Mouse (Mus musculus): ENCODE data around the gene Tenm4. TPM values are rescaled to one million over a fixed set of nuclear protein-coding genes. Genes with fewer than 3 reads are reported as not detected.

The Tenm4 gene
- polyA plus RNA-seq, 1 experiment from 2014 or later = 49.9 TPM

GRCm38 (mm10) chr7:96835313-96835712, 664.3 kb downstream of the Tenm4 start:
- H3K27ac ChIP-seq = no peak overlapping the region
- H3K9ac ChIP-seq = no peak overlapping the region
- H3K9me3 ChIP-seq = no peaks in the 10 kb centered on the region
- no peak overlapping the region for H3K4me3 ChIP-seq
- WGBS = 32% methylated on average over 2 of the region's 2 CpGs
- no peaks in the 10 kb centered on the region for H3K27me3 ChIP-seq
- peaks cover 17% of the 10 kb centered on the region for H3K4me1 ChIP-seq
- peak; percentile 54; the same call in 1 of the 2 replicates for ATAC-seq (ENCODE audit: low FRiP score, low read depth)
- peaks cover 32% of the 10 kb centered on the region for H3K36me3 ChIP-seq
- H3K4me2 ChIP-seq (replicated peaks) = no peak overlapping the region

- no peak for ATAC-seq (ENCODE audit: low FRiP score, low read depth)
- WGBS = 90% methylated on average over 8 of the region's 8 CpGs
- Histone ChIP-seq H3K27ac (no peak overlapping the region), H3K9me3 (no peaks in the 10 kb centered on the region), H3K9ac (no peak overlapping the region), H3K4me3 (no peak overlapping the region), H3K4me2 (replicated peaks) (no peak overlapping the region), H3K27me3 (no peaks in the 10 kb centered on the region), H3K4me1 (peaks cover 17% of the 10 kb centered on the region), H3K36me3 (peaks cover 25% of the 10 kb centered on the region)
Observed at GRCm38 (mm10) chr7:96838271-96838841, 667.3 kb downstream of the Tenm4 start.

GRCm38 (mm10) chr7:96838926-96839325, 667.9 kb downstream of the Tenm4 start:
- Histone ChIP-seq H3K4me1 (peaks cover 17% of the 10 kb centered on the region), H3K9me3 (no peaks in the 10 kb centered on the region), H3K9ac (no peak overlapping the region), H3K36me3 (peaks cover 23% of the 10 kb centered on the region), H3K4me2 (replicated peaks) (no peak overlapping the region), H3K27ac (no peak overlapping the region), H3K4me3 (no peak overlapping the region), H3K27me3 (no peaks in the 10 kb centered on the region)
- no peak for ATAC-seq (ENCODE audit: low FRiP score, low read depth)
- WGBS = 85% methylated on average over 4 of the region's 4 CpGs

GRCm38 (mm10) chr7:96839586-96839985, 668.5 kb downstream of the Tenm4 start:
- Histone ChIP-seq H3K4me2 (replicated peaks) (no peak overlapping the region), H3K9me3 (no peaks in the 10 kb centered on the region), H3K4me3 (no peak overlapping the region), H3K9ac (no peak overlapping the region), H3K4me1 (peaks cover 13% of the 10 kb centered on the region), H3K36me3 (peaks cover 23% of the 10 kb centered on the region), H3K27me3 (no peaks in the 10 kb centered on the region), H3K27ac (no peak overlapping the region)
- 82% methylated on average over 4 of the region's 4 CpGs for WGBS
- no peak for ATAC-seq (ENCODE audit: low FRiP score, low read depth)

- no peaks in the 10 kb centered on the region for H3K9me3 ChIP-seq
- H3K36me3 ChIP-seq = peaks cover 39% of the 10 kb centered on the region
- no peak overlapping the region for H3K4me2 ChIP-seq (replicated peaks)
- 59% methylated on average over 12 of the region's 12 CpGs for whole genome bisulfite sequencing
- no peak overlapping the region for H3K9ac ChIP-seq
- H3K4me1 ChIP-seq = no peaks in the 10 kb centered on the region
- H3K4me3 ChIP-seq = no peak overlapping the region
- no peaks in the 10 kb centered on the region for H3K27me3 ChIP-seq
- H3K27ac ChIP-seq = no peak overlapping the region
- ATAC-seq (ENCODE audit: low FRiP score, low read depth) = no peak
Observed at GRCm38 (mm10) chr7:96842477-96843255, 671.6 kb downstream of the Tenm4 start.

- H3K4me2 ChIP-seq (replicated peaks) = no peak overlapping the region
- no peaks in the 10 kb centered on the region for H3K4me1 ChIP-seq
- H3K36me3 ChIP-seq = peaks cover 40% of the 10 kb centered on the region
- no peak overlapping the region for H3K9ac ChIP-seq
- no peak for ATAC-seq (ENCODE audit: low FRiP score, low read depth)
- no peak overlapping the region for H3K4me3 ChIP-seq
- WGBS = 65% methylated on average over 8 of the region's 8 CpGs
- no peaks in the 10 kb centered on the region for H3K9me3 ChIP-seq
- H3K27me3 ChIP-seq = no peaks in the 10 kb centered on the region
- H3K27ac ChIP-seq = no peak overlapping the region
Observed at GRCm38 (mm10) chr7:96844104-96844894, 673.3 kb downstream of the Tenm4 start.

- Histone ChIP-seq H3K36me3 (peaks cover 70% of the 10 kb centered on the region), H3K9me3 (no peaks in the 10 kb centered on the region), H3K4me3 (no peak overlapping the region), H3K27ac (no peak overlapping the region), H3K4me2 (replicated peaks) (no peak overlapping the region), H3K9ac (no peak overlapping the region), H3K27me3 (no peaks in the 10 kb centered on the region), H3K4me1 (no peaks in the 10 kb centered on the region)
- no peak for ATAC-seq (ENCODE audit: low FRiP score, low read depth)
- 86% methylated on average over 2 of the region's 2 CpGs for WGBS
Observed at GRCm38 (mm10) chr7:96852781-96853180, 681.7 kb downstream of the Tenm4 start.

- Histone ChIP-seq H3K36me3 (peaks cover 59% of the 10 kb centered on the region), H3K27ac (no peak overlapping the region), H3K4me2 (replicated peaks) (no peak overlapping the region), H3K9ac (no peak overlapping the region), H3K9me3 (no peaks in the 10 kb centered on the region), H3K4me1 (0 out of 2 replicates have a peak, but pooled peaks cover 8% of the 10 kb centered on the region), H3K4me3 (no peak overlapping the region), H3K27me3 (no peaks in the 10 kb centered on the region)
- ATAC-seq (ENCODE audit: low FRiP score, low read depth) = no peak
- WGBS = 89% methylated on average over 5 of the region's 5 CpGs
Observed at GRCm38 (mm10) chr7:96855867-96856406, 684.9 kb downstream of the Tenm4 start.

- 74% methylated on average over 4 of the region's 4 CpGs for WGBS
- no peaks in the 10 kb centered on the region for H3K9me3 ChIP-seq
Observed at GRCm38 (mm10) chr7:96856518-96856917, 685.5 kb downstream of the Tenm4 start.

GRCm38 (mm10) chr7:96859077-96859476, 688.0 kb downstream of the Tenm4 start:
- Histone ChIP-seq H3K4me1 (0 out of 2 replicates have a peak, but pooled peaks cover 8% of the 10 kb centered on the region), H3K27me3 (no peaks in the 10 kb centered on the region), H3K4me3 (no peak overlapping the region), H3K9ac (no peak overlapping the region), H3K36me3 (peaks cover 52% of the 10 kb centered on the region), H3K27ac (no peak overlapping the region), H3K4me2 (replicated peaks) (no peak overlapping the region), H3K9me3 (no peaks in the 10 kb centered on the region)
- 84% methylated on average over 2 of the region's 2 CpGs for WGBS
- no peak for ATAC-seq (ENCODE audit: low FRiP score, low read depth)

More at GRCm38 (mm10) chr7:96856518-96856917, 685.5 kb downstream of the Tenm4 start:
- no peak overlapping the region for H3K9ac ChIP-seq
- no peak overlapping the region for H3K4me2 ChIP-seq (replicated peaks)
- 0 out of 2 replicates have a peak, but pooled peaks cover 8% of the 10 kb centered on the region for H3K4me1 ChIP-seq
- H3K36me3 ChIP-seq = peaks cover 54% of the 10 kb centered on the region
- H3K27me3 ChIP-seq = no peaks in the 10 kb centered on the region
- no peak overlapping the region for H3K27ac ChIP-seq
- ATAC-seq (ENCODE audit: low FRiP score, low read depth) = no peak
- no peak overlapping the region for H3K4me3 ChIP-seq

- H3K27ac ChIP-seq = no peak overlapping the region
- ATAC-seq (ENCODE audit: low FRiP score, low read depth) = no peak
- H3K36me3 ChIP-seq = peaks cover 53% of the 10 kb centered on the region
- WGBS = 87% methylated on average over 5 of the region's 5 CpGs
- H3K4me3 ChIP-seq = no peak overlapping the region
- H3K9ac ChIP-seq = no peak overlapping the region
- H3K9me3 ChIP-seq = no peaks in the 10 kb centered on the region
- 0 out of 2 replicates have a peak, but pooled peaks cover 8% of the 10 kb centered on the region for H3K4me1 ChIP-seq
- no peak overlapping the region for H3K4me2 ChIP-seq (replicated peaks)
- no peaks in the 10 kb centered on the region for H3K27me3 ChIP-seq
Observed at GRCm38 (mm10) chr7:96859684-96860083, 688.6 kb downstream of the Tenm4 start.

- Histone ChIP-seq H3K4me2 (replicated peaks) (no peak overlapping the region), H3K27me3 (no peaks in the 10 kb centered on the region), H3K4me1 (0 out of 2 replicates have a peak, but pooled peaks cover 8% of the 10 kb centered on the region), H3K4me3 (no peak overlapping the region), H3K9me3 (no peaks in the 10 kb centered on the region), H3K27ac (no peak overlapping the region), H3K36me3 (peaks cover 58% of the 10 kb centered on the region), H3K9ac (no peak overlapping the region)
- ATAC-seq (ENCODE audit: low FRiP score, low read depth) = no peak
- 51% methylated on average over 4 of the region's 4 CpGs for WGBS
Observed at GRCm38 (mm10) chr7:96860650-96861049, 689.6 kb downstream of the Tenm4 start.

Data from limb, embryonic 13.5 days (tissue).